Mouse (Mus musculus): ENCODE data around the gene Pcbp4.

DNA sequence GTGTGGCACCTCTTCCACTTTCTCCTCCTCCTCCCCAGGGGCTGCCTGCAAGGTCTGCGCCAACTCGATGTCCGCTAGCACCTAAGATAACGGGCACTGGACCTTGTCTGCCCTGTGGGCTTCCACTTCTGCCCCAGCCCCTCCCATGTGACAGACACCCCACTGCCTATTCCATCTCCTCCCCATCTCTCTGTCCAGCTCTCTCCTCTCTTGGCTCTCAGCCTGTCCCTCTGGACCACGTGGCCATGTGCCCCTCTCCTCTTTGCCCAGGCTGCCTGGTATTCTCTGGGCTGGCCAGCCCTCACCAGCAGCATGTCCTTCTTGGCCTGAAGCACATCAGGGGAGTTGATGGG is 20.6 kb downstream of the Pcbp4 start:
- TF ChIP-seq CTCF (IDR thresholded peaks at IDR 0.05; ENCODE audit: low read depth) (no peak), EP300 (optimal IDR thresholded peaks at IDR 0.05) (no peak)
